Comparison of ENCODE assay signal across 20 mouse cellular contexts in genomic region chr10:5032192-5033048, GRCm38 (mm10). TPM values are rescaled to one million over a fixed set of nuclear protein-coding genes. Genes with fewer than 3 reads are reported as not detected.
DNase-seq lines count a peak whose midpoint lies in the region; ATAC-seq lines count a peak whose summit lies in the region.
"Had no signal": no experiment of that assay in that cellular context is flagged by ENCODE, and none has a peak within 500 bp of the region (broad histone marks: within the 10 kb centered on the region; RNA-seq: fewer than 3 reads in every experiment).

No protein-coding gene starts in this region.

- no peaks in the 10 kb centered on the region for H3K4me1 ChIP-seq in hindbrain, embryonic 11.5 days (replicated peaks; ENCODE audit: control insufficient read depth, insufficient read depth, low read length)
- H3K4me1 ChIP-seq in hindbrain, embryonic 10.5 days (replicated peaks), result peaks cover 7% of the 10 kb centered on the region; the same call in 1 of the 2 replicates
- no peaks in the 10 kb centered on the region for H3K4me1 ChIP-seq in hindbrain, embryonic 16.5 days (ENCODE audit: control insufficient read depth, insufficient read depth, low read depth, low read length)

- no peak overlapping the region for H3K9ac ChIP-seq in hindbrain, embryonic 11.5 days (ENCODE audit: low read depth, low read length)
- H3K9ac ChIP-seq in hindbrain, embryonic 16.5 days (ENCODE audit: low read depth, low read length), result no peak overlapping the region
- H3K9ac ChIP-seq: liver, postnatal 0 days had no signal

- H3K4me3 ChIP-seq in hindbrain, embryonic 11.5 days (ENCODE audit: low read depth, low read length), result no peak overlapping the region
- H3K4me3 ChIP-seq in hindbrain, embryonic 10.5 days, result no peak overlapping the region
- no peak overlapping the region for H3K4me3 ChIP-seq in hindbrain, embryonic 16.5 days (ENCODE audit: low read length)

- no peaks in the 10 kb centered on the region for H3K27me3 ChIP-seq in hindbrain, embryonic 11.5 days (ENCODE audit: control insufficient read depth, insufficient read depth, low read length)
- peaks cover 26% of the 10 kb centered on the region for H3K27me3 ChIP-seq in hindbrain, embryonic 10.5 days (ENCODE audit: insufficient read depth, poor library complexity, severe bottlenecking)
- H3K27me3 ChIP-seq in hindbrain, embryonic 16.5 days (replicated peaks; ENCODE audit: control insufficient read depth, insufficient read depth, low read length), result no peaks in the 10 kb centered on the region; the same call in 1 of the 2 replicates

- H3K9me3 ChIP-seq in hindbrain, embryonic 11.5 days (ENCODE audit: control insufficient read depth, low read length), result no peaks in the 10 kb centered on the region
- H3K9me3 ChIP-seq in hindbrain, embryonic 10.5 days, result no peaks in the 10 kb centered on the region
- no peaks in the 10 kb centered on the region for H3K9me3 ChIP-seq in hindbrain, embryonic 16.5 days (ENCODE audit: control insufficient read depth, low read length)

- no peaks in the 10 kb centered on the region for H3K36me3 ChIP-seq in hindbrain, embryonic 11.5 days (ENCODE audit: control insufficient read depth, insufficient read depth, low read length)
- H3K36me3 ChIP-seq in hindbrain, embryonic 10.5 days, result no peaks in the 10 kb centered on the region
- peaks cover 15% of the 10 kb centered on the region for H3K36me3 ChIP-seq in hindbrain, embryonic 16.5 days (ENCODE audit: control insufficient read depth, insufficient read depth, low read length)

- 45% methylated on average over 15 of the region's 15 CpGs for WGBS in hindbrain, embryonic 11.5 days
- WGBS in hindbrain, embryonic 10.5 days, result 49% methylated on average over 15 of the region's 15 CpGs
- 33% methylated on average over 15 of the region's 15 CpGs for WGBS in hindbrain, embryonic 16.5 days

- no peak overlapping the region for H3K4me2 ChIP-seq in hindbrain, embryonic 11.5 days (replicated peaks; ENCODE audit: low read depth, low read length)
- H3K4me2 ChIP-seq in hindbrain, embryonic 16.5 days (ENCODE audit: low read length), result no peak overlapping the region

- DNase-seq in embryo, embryonic 10.5 days (ENCODE audit: low spot score), result peak; percentile 28
- no peak for DNase-seq in embryo, embryonic 10 days (ENCODE audit: low spot score)
- DNase-seq in hindbrain, embryonic 11.5 days (ENCODE audit: low spot score), result peak; percentile 8
- no peak for DNase-seq in hindbrain, embryonic 10.5 days (ENCODE audit: low spot score)
- DNase-seq in NIH3T3 (ENCODE audit: low read depth), result peak; percentile 87
- no peak for DNase-seq in right cerebral cortex, postnatal 25 days
- DNase-seq in cerebellum, adult 11-12 months, result no peak
- DNase-seq: adrenal gland, adult 2 months; cerebellum, postnatal 36 days; gastrocnemius, postnatal 14 days; kidney, adult 9 months; liver; liver, postnatal 0 days; lung, postnatal 36 days; thymus, adult 2 months had no signal

- ATAC-seq in hindbrain, embryonic 11.5 days (ENCODE audit: low FRiP score), result peak; percentile 80
- peak; percentile 27; the same call in 1 of the 2 replicates for ATAC-seq in hindbrain, embryonic 16.5 days
- ATAC-seq: liver, postnatal 0 days had no signal

- H3K27ac ChIP-seq in hindbrain, embryonic 11.5 days (ENCODE audit: low read depth, low read length), result no peak overlapping the region
- no peak overlapping the region for H3K27ac ChIP-seq in hindbrain, embryonic 10.5 days
- H3K27ac ChIP-seq in hindbrain, embryonic 16.5 days (ENCODE audit: low read depth, low read length), result no peak overlapping the region

RNA-seq across cellular contexts. Expression of gene Gm10097, which starts 36.6 kb away (rescaled TPM):
- polyA plus RNA-seq in hindbrain, embryonic 11.5 days (2014; fragmentation: Nextera tagmentation; extraction: Ambion mirVana), result 0.11 TPM in 1 of 2 replicates, not detected in the other
- 0.12 and 0.16 TPM in 2 replicates for polyA plus RNA-seq in hindbrain, embryonic 10.5 days (2016; fragmentation: Nextera tagmentation; extraction: Ambion mirVana)
- 0.14 and 0.24 TPM in 2 replicates for polyA plus RNA-seq in hindbrain, embryonic 16.5 days (2015; fragmentation: Nextera tagmentation; extraction: Ambion mirVana)
- polyA plus RNA-seq: adrenal gland, adult 2 months; frontal cortex, adult 2 months; large intestine, adult 2 months; small intestine, adult 2 months; thymus, adult 2 months; urinary bladder, adult 2 months had no signal

Comparison
In these comparisons a context has a peak if more than half of its experiments do, and no peak if none do; other contexts are left out.
1. DNase-seq: peak in embryo, embryonic 10.5 days (single experiment), hindbrain, embryonic 11.5 days (single experiment) and NIH3T3 (single experiment); none in embryo, embryonic 10 days (single experiment), hindbrain, embryonic 10.5 days (single experiment), right cerebral cortex, postnatal 25 days (single experiment) and cerebellum, adult 11-12 months (single experiment).